Mouse (Mus musculus) G1E (cell line): Measurements from ENCODE around the gene Fam78b.

ENCODE experiments used
- CTCF ChIP-seq: IDR thresholded peaks from 2 replicates; pipeline ENCODE4 v1.5.1; 2012; ENCODE audit warnings: low read depth, low read length, inconsistent platforms, mixed read lengths
- GATA1 ChIP-seq: IDR thresholded peaks from 2 replicates; pipeline ENCODE4 v1.6.1; 2012; ENCODE audit warnings: borderline replicate concordance, low read length, inconsistent platforms, mixed read lengths
- GATA2 ChIP-seq: IDR thresholded peaks from 2 replicates; pipeline ENCODE4 v1.6.1; 2012; ENCODE audit warnings: low read depth, low read length, inconsistent platforms, borderline replicate concordance
- POLR2AphosphoS5 ChIP-seq: IDR thresholded peaks from 2 replicates; pipeline ENCODE4 v1.6.1; 2012; ENCODE audit warnings: low read depth, low read length, inconsistent platforms; ENCODE audit not compliant: insufficient replicate concordance
- TAL1 ChIP-seq: conservative IDR thresholded peaks from 2 replicates; pipeline ENCODE4 v1.6.1; 2012; ENCODE audit warnings: low read depth, low read length, inconsistent platforms, mixed read lengths

DNA sequence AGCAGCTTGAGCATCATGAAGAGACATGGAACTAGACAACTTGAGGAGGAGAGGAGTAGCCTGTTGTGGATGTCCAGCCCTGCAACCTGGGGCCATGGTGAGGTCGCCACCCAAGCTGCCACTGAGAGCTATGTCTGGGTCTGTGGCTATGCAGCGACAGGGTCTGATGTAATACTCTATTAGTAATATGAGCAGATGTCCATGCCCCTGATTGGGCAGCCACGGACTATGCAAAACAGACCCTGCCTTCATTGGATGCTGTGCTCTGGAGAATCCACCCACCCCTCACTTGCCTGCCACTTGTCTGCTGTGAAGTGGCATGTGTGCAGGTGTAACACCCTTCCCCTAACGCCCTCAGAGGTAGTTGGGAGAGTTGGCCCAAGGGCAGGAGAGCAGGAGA is 125.1 kb downstream of the Fam78b start:
- TF ChIP-seq POLR2AphosphoS5 (no peak), CTCF (no peak), GATA1 (no peak), TAL1 (no peak), GATA2 (no peak)
